In genomic region chr11:69121001-69121740, GRCm38 (mm10) we compare ENCODE assay signal across 8 mouse cellular contexts. TPM values are rescaled to one million over a fixed set of nuclear protein-coding genes. Genes with fewer than 3 reads are reported as not detected.
A peak's percentile ranks its signal among the peaks of the same experiment; 100 is the strongest.
DNase-seq lines count a peak whose midpoint lies in the region; ATAC-seq and TF ChIP-seq lines count a peak whose summit lies in the region.

No protein-coding gene starts in this region.

- H3K27ac ChIP-seq in embryonic facial prominence, embryonic 11.5 days (replicated peaks; ENCODE audit: low read depth, low read length) = no peak overlapping the region
- no peak overlapping the region for H3K27ac ChIP-seq in hindbrain, embryonic 14.5 days
- no peak overlapping the region for H3K27ac ChIP-seq in liver, postnatal 0 days (ENCODE audit: low read depth)
- H3K27ac ChIP-seq in stomach, postnatal 0 days (replicated peaks) = peak overlapping the region; percentile 88

- peak; percentile 41 for DNase-seq in cerebellum, adult 11 months
- DNase-seq in CD4-positive helper T cell, adult 2 months (ENCODE audit: low read depth, low spot score) = peak; percentile 50
- peak; percentile 39 for DNase-seq in embryonic facial prominence, embryonic 11.5 days (ENCODE audit: low spot score)
- DNase-seq in hindbrain, embryonic 14.5 days (ENCODE audit: low spot score) = peak; percentile 43
- peak; percentile 46 for DNase-seq in liver, postnatal 0 days
- peak; percentile 48 for DNase-seq in stomach, postnatal 0 days (ENCODE audit: low spot score)
- no peak for DNase-seq in urinary bladder, postnatal 25 days (ENCODE audit: low spot score)

- H3K9me3 ChIP-seq in embryonic facial prominence, embryonic 11.5 days (replicated peaks; ENCODE audit: control insufficient read depth, low read length) = no peaks in the 10 kb centered on the region
- H3K9me3 ChIP-seq in hindbrain, embryonic 14.5 days (ENCODE audit: control insufficient read depth, low read length) = no peaks in the 10 kb centered on the region
- no peaks in the 10 kb centered on the region for H3K9me3 ChIP-seq in liver, postnatal 0 days (ENCODE audit: low read length)
- no peaks in the 10 kb centered on the region for H3K9me3 ChIP-seq in stomach, postnatal 0 days (ENCODE audit: control insufficient read depth, low read length)

- WGBS in embryonic facial prominence, embryonic 11.5 days = under 1% methylated on average over 32 of the region's 33 CpGs
- under 1% methylated on average over 31 of the region's 33 CpGs for WGBS in hindbrain, embryonic 14.5 days
- WGBS in liver, postnatal 0 days (ENCODE audit: insufficient replicate concordance) = under 1% methylated on average over 33 of the region's 33 CpGs
- WGBS in stomach, postnatal 0 days = 2% methylated on average over 30 of the region's 33 CpGs

- no peak for TF ChIP-seq CTCF in liver, postnatal 0 days (IDR thresholded peaks at IDR 0.05; ENCODE audit: low read depth)
- no peak for TF ChIP-seq CTCF in stomach, postnatal 0 days (IDR thresholded peaks at IDR 0.05; ENCODE audit: low read depth)

- ATAC-seq in cerebellum, adult (ENCODE audit: insufficient number of reproducible peaks, low FRiP score, low TSS enrichment) = no peak
- ATAC-seq in embryonic facial prominence, embryonic 11.5 days (replicated peaks; ENCODE audit: insufficient number of reproducible peaks, low FRiP score, low TSS enrichment, low read depth) = no peak
- ATAC-seq in hindbrain, embryonic 14.5 days (ENCODE audit: low FRiP score) = no peak
- ATAC-seq in liver, postnatal 0 days = no peak
- no peak for ATAC-seq in stomach, postnatal 0 days (ENCODE audit: low FRiP score, low TSS enrichment)

- peak overlapping the region; percentile 58 for H3K9ac ChIP-seq in embryonic facial prominence, embryonic 11.5 days (replicated peaks; ENCODE audit: low read length)
- H3K9ac ChIP-seq in hindbrain, embryonic 14.5 days = peak overlapping the region; percentile 51
- peak overlapping the region; percentile 67 for H3K9ac ChIP-seq in liver, postnatal 0 days (replicated peaks)
- peak overlapping the region; percentile 77 for H3K9ac ChIP-seq in stomach, postnatal 0 days (ENCODE audit: low read length)

- H3K4me2 ChIP-seq in embryonic facial prominence, embryonic 11.5 days (ENCODE audit: low read depth, low read length) = peak overlapping the region; percentile 97
- H3K4me2 ChIP-seq in hindbrain, embryonic 14.5 days (replicated peaks) = peak overlapping the region; percentile 98
- peak overlapping the region; percentile 98 for H3K4me2 ChIP-seq in liver, postnatal 0 days (ENCODE audit: low read depth, low read length)
- peak overlapping the region; percentile 83 for H3K4me2 ChIP-seq in stomach, postnatal 0 days (replicated peaks; ENCODE audit: low read depth)

- H3K4me3 ChIP-seq in embryonic facial prominence, embryonic 11.5 days (ENCODE audit: low read depth, low read length) = peak overlapping the region; percentile 75
- peak overlapping the region; percentile 59 for H3K4me3 ChIP-seq in hindbrain, embryonic 14.5 days (replicated peaks; ENCODE audit: low read length)
- peak overlapping the region; percentile 68 for H3K4me3 ChIP-seq in liver, postnatal 0 days (ENCODE audit: low read depth, low read length)
- H3K4me3 ChIP-seq in stomach, postnatal 0 days (ENCODE audit: low read depth, low read length) = peak overlapping the region; percentile 68

- no peak for TF ChIP-seq EP300 in liver, postnatal 0 days (IDR thresholded peaks at IDR 0.05; ENCODE audit: low read depth)
- TF ChIP-seq EP300 in stomach, postnatal 0 days (optimal IDR thresholded peaks at IDR 0.05) = no peak

- peaks cover 8% of the 10 kb centered on the region for H3K27me3 ChIP-seq in embryonic facial prominence, embryonic 11.5 days (ENCODE audit: control insufficient read depth, insufficient read depth, low read length)
- peaks cover 19% of the 10 kb centered on the region for H3K27me3 ChIP-seq in hindbrain, embryonic 14.5 days (ENCODE audit: control insufficient read depth, insufficient read depth, low read length)
- H3K27me3 ChIP-seq in liver, postnatal 0 days (ENCODE audit: insufficient read depth, low read length) = peaks cover 20% of the 10 kb centered on the region
- no peaks in the 10 kb centered on the region for H3K27me3 ChIP-seq in stomach, postnatal 0 days (ENCODE audit: control insufficient read depth, insufficient read depth, low read length)

- H3K36me3 ChIP-seq in embryonic facial prominence, embryonic 11.5 days (replicated peaks; ENCODE audit: control insufficient read depth, insufficient read depth, low read depth, low read length) = no peaks in the 10 kb centered on the region
- H3K36me3 ChIP-seq in hindbrain, embryonic 14.5 days (replicated peaks; ENCODE audit: control insufficient read depth, insufficient read depth) = no peaks in the 10 kb centered on the region
- H3K36me3 ChIP-seq in liver, postnatal 0 days (replicated peaks; ENCODE audit: insufficient read depth, low read length) = no peaks in the 10 kb centered on the region
- H3K36me3 ChIP-seq in stomach, postnatal 0 days (ENCODE audit: control insufficient read depth, insufficient read depth, low read length) = no peaks in the 10 kb centered on the region

- peaks cover 3% of the 10 kb centered on the region for H3K4me1 ChIP-seq in embryonic facial prominence, embryonic 11.5 days (ENCODE audit: control insufficient read depth, insufficient read depth, low read length)
- H3K4me1 ChIP-seq in hindbrain, embryonic 14.5 days (replicated peaks; ENCODE audit: control insufficient read depth, insufficient read depth, low read length) = peaks cover 26% of the 10 kb centered on the region
- peaks cover 57% of the 10 kb centered on the region for H3K4me1 ChIP-seq in liver, postnatal 0 days (ENCODE audit: insufficient read depth)
- H3K4me1 ChIP-seq in stomach, postnatal 0 days (replicated peaks; ENCODE audit: control insufficient read depth, insufficient read depth) = peaks cover 2% of the 10 kb centered on the region; the same call in 1 of the 2 replicates

RNA-seq across cellular contexts. Expression of gene Hes7, which starts 1.0 kb away (rescaled TPM):
- polyA plus RNA-seq in embryonic facial prominence, embryonic 11.5 days (2014; fragmentation: Nextera tagmentation; extraction: Ambion mirVana) = 0.11 TPM in 1 of 2 replicates, not detected in the other
- polyA plus RNA-seq in hindbrain, embryonic 14.5 days (2014; fragmentation: Nextera tagmentation; extraction: Ambion mirVana) = 0.43 and 0.52 TPM in 2 replicates
- 0.07 and 0.15 TPM in 2 replicates for polyA plus RNA-seq in liver, postnatal 0 days (2015; fragmentation: Nextera tagmentation; extraction: Ambion mirVana)
- 0.29 and 0.41 TPM in 2 replicates for polyA plus RNA-seq in stomach, postnatal 0 days (2015; fragmentation: Nextera tagmentation; extraction: Ambion mirVana)

RNA-seq across cellular contexts. Expression of gene 9130213A22Rik, which starts 1.2 kb away (rescaled TPM):
- not detected in 2 replicates for polyA plus RNA-seq in embryonic facial prominence, embryonic 11.5 days (2014; fragmentation: Nextera tagmentation; extraction: Ambion mirVana)
- polyA plus RNA-seq in hindbrain, embryonic 14.5 days (2014; fragmentation: Nextera tagmentation; extraction: Ambion mirVana) = 0.39 and 0.56 TPM in 2 replicates
- polyA plus RNA-seq in liver, postnatal 0 days (2015; fragmentation: Nextera tagmentation; extraction: Ambion mirVana) = 0.06 and 0.07 TPM in 2 replicates
- polyA plus RNA-seq in stomach, postnatal 0 days (2015; fragmentation: Nextera tagmentation; extraction: Ambion mirVana) = 0.24 and 0.41 TPM in 2 replicates

RNA-seq across cellular contexts. Expression of gene Aloxe3, which starts 4.5 kb away (rescaled TPM):
- 0.25 and 0.88 TPM in 2 replicates for polyA plus RNA-seq in embryonic facial prominence, embryonic 11.5 days (2014; fragmentation: Nextera tagmentation; extraction: Ambion mirVana)
- 4.3 and 4.9 TPM in 2 replicates for polyA plus RNA-seq in hindbrain, embryonic 14.5 days (2014; fragmentation: Nextera tagmentation; extraction: Ambion mirVana)
- 0.14 and 0.18 TPM in 2 replicates for polyA plus RNA-seq in liver, postnatal 0 days (2015; fragmentation: Nextera tagmentation; extraction: Ambion mirVana)
- polyA plus RNA-seq in stomach, postnatal 0 days (2015; fragmentation: Nextera tagmentation; extraction: Ambion mirVana) = 20.2 and 22.5 TPM in 2 replicates

RNA-seq across cellular contexts. Expression of gene Per1, which starts 26.2 kb away (rescaled TPM):
- polyA plus RNA-seq in embryonic facial prominence, embryonic 11.5 days (2014; fragmentation: Nextera tagmentation; extraction: Ambion mirVana) = 5.5 and 6.5 TPM in 2 replicates
- polyA plus RNA-seq in hindbrain, embryonic 14.5 days (2014; fragmentation: Nextera tagmentation; extraction: Ambion mirVana) = 9.6 and 10.1 TPM in 2 replicates
- 3.0 and 8.2 TPM in 2 replicates for polyA plus RNA-seq in liver, postnatal 0 days (2015; fragmentation: Nextera tagmentation; extraction: Ambion mirVana)
- 7.7 and 13.1 TPM in 2 replicates for polyA plus RNA-seq in stomach, postnatal 0 days (2015; fragmentation: Nextera tagmentation; extraction: Ambion mirVana)

RNA-seq across cellular contexts. Expression of gene Vamp2, which starts 32.9 kb away (rescaled TPM):
- 48.8 and 61.9 TPM in 2 replicates for polyA plus RNA-seq in embryonic facial prominence, embryonic 11.5 days (2014; fragmentation: Nextera tagmentation; extraction: Ambion mirVana)
- 324 and 368 TPM in 2 replicates for polyA plus RNA-seq in hindbrain, embryonic 14.5 days (2014; fragmentation: Nextera tagmentation; extraction: Ambion mirVana)
- 13.6 and 14.2 TPM in 2 replicates for polyA plus RNA-seq in liver, postnatal 0 days (2015; fragmentation: Nextera tagmentation; extraction: Ambion mirVana)
- polyA plus RNA-seq in stomach, postnatal 0 days (2015; fragmentation: Nextera tagmentation; extraction: Ambion mirVana) = 43.0 and 53.7 TPM in 2 replicates
